Mouse (Mus musculus) cerebellum, adult 11-12 months (tissue): ENCODE results near the gene Gm20518.

Experiments
- DNase-seq: peaks from one replicate; pipeline ENCODE4 v3.0.0; 2022

The Gm20518 gene

DNA sequence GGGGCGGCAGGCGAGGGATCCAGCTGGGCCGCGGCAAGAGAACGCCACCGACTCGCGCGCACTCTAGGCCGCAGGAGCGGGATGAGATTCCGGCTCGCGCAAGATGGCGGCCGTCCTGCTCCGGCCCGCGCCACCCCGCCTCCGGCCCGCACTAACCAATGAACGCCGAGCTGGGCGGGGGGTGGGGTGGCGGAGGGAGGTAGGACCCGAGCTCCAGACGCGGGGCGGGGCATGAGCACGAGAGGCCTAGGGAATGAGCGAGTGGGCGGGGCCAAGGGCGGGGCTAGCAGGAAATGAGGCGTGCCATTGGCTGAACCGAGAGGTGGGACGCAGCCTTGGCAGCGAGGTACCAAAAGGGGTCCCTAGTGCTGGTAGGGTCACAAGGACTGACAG, at the start of gene Gm20518:
Gm20518 (minus strand) TSS at position 105 of the 393 bp plus-strand sequence.
- DNase-seq, result peak; percentile 99

DNA sequence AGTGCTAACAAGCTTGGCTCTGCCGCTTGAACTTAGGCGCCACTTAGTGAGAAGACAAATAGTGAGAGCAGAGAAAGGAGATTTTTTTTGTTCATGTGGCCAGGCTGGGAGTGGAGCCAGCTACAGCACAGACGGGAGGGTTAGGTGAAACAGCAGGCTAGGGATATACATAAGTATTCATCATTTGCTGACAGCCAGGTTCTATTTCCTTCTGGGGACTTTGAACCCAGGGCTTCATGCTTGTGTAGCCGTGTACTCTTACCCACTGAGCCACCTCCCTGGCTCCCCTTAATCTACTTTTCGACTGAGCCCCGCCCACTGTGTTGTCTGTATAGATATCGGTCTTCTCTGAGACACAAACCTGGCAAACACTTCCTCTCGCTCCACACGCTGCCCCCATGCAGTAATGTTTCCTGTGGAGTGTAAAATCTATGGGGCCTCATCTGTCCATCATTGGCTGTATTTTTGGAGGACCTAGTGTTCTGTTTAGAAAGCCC, 47.8 kb upstream of the Gm20518 start:
- DNase-seq, result no peak

DNA sequence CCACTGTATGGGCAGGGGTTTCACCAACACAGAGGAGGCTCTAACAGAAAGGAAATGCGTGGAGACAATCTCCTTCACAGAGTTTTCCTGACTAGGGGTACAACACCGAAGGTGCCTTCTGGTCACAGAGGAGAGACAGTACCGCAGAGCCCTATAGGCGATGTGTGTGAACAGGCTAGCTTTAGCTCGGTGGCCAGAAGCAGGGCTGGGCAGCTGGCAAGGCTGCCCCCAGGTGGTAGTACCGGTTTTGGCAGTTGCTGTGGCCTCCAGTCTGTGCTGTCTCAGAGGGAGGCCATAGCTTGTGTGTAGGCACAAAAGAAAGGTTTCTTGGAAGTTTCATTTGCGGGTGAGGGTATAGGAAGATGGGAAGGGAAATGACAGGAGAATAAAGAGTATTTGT, 47.4 kb upstream of the Gm20518 start:
- peak; percentile 71 for DNase-seq

DNA sequence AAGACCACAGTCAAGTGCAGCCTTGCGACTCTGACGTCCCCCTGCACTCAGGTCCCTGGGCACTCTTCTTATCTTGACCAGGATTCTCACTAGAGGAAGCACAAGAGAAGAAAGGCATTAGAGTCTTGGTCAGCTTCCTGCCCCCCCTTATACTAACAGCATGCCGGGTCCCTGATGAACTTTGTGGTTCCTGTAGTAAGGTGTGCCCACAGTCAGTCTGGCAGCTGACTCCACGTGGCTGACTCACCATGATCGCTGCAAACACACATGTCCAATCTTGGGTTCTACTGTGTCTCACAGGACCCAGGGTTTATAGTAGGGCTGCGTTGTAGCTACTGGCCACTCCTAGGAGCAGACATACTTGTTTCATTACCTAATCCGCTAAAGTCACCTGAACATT, 46.7 kb upstream of the Gm20518 start:
- no peak for DNase-seq

DNA sequence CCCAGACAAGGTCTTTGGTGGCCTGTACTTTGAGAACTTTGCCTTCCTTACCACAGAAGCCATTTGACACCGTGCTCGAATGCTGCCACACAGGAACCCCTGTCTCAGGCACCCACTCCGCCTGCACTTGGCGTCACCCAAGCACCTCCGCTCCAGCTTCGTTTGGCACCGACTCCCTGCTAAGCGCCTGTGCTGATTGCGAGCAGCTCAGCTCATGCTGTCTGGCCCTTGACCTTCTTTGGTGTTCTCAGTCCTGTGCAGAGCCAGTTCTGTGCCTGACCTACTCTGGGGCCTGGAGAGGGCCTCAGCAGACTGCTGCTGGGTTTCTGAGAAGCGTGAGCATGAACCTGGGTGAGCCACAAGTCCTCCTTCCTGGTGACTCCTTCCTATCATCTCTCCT, 45.3 kb upstream of the Gm20518 start:
- peak; percentile 3 for DNase-seq

DNA sequence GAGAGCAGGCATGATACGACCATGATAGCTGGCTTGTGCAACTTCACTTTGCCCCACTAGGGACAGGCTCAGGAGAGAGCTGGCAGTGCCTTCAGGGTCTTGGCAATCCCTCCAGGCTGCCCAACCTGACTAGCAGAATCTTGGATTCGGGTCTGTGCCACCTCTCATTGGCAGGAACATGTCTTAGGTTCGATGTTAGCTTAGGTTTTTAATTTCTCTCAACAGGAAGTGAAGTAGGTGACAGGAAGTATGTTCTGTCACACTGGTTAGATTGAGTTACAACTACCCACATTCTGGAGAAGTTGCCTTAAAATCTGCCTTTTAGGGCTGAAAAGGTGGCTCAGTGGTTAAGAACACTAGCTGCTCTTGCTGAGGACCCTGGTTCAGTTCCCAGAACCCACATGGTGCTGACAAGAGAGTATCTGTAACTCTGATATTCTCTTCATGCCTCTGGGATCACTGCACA, 43.0 kb upstream of the Gm20518 start:
- DNase-seq, result no peak

DNA sequence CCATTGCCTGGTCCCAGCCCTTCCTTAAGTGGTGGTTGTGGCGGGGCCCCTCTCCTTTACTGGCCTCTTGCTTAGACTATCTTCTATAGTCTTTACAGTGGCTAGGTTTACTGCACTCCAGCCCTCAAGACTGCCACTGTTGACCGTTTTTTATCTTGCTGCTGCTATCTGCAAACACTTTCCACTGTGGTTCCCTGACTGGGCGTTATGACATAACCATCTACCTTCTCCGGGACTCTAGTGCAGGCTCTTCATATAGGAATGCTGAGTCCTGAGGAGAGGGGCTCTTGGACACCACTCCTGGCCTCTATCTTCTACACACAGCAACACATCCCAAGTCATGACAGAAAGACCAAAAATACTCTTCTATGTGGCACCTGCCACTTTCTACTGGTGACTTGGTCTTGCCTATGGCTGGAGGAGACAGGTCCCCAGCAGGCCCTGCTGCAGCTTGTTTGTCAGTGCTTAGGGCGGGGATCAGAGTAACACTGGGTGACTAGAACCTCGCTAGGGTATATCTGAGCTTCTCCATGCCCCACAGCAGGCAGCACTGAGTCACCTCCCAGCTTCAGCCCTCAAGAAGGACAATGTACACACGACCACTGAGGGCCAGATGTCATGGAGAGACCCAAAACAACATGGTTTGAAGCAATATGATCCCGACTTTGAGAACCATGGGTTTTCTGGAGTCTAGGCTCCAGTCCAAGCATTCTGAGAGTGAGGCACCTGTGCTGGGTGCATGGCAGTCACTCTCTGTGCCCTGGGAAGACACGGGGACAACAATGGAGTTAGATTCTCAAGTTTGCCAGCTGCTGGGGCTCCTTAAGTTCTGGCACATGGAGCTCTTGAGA, 42.3 kb upstream of the Gm20518 start:
- DNase-seq, result no peak

DNA sequence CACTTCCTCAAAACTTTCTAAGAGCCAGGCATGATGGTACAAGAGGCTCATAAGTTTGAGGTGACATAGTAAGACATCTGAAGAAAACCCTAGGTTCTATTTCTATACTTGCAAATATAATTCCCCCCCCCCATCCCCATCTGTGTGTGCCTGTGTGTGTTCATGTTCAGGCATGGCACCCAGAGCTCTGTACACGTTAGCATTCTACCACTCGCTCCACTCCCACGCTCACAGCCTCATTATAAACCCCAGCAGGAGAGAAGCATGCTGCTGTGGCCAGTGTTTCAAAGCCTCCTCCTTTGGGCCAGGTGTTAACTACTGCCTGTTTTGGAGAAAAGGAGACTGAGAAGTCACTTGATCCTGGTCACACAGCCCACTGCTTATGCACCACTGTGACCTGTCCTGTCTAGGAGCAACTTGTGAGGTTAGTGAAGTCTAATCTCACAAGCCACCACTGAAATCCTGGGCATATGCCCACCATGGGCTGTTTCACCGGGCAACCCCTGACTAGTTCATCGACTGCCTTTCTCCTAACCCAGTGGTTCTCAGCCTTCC, 40.5 kb upstream of the Gm20518 start:
- no peak for DNase-seq

DNA sequence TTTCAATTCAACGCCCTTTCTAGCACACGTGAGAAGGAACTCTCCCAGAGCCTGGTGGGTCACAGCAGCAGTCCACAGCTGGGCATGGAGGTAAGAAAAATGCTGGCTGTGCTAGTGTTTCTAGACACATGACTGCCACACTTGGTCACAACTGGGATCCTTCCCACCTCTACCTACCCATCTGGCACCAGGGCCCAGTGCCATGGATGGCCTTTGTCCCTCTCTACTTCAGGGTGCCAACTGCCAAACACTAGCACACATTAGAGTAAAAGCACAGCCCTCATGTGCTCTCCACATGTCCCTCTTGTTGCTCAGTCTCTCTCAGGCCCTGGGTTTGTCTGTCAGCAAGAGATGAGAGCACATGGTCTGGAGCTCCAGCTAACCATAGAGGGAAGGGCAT, 38.2 kb upstream of the Gm20518 start:
- DNase-seq, result peak; percentile 44

DNA sequence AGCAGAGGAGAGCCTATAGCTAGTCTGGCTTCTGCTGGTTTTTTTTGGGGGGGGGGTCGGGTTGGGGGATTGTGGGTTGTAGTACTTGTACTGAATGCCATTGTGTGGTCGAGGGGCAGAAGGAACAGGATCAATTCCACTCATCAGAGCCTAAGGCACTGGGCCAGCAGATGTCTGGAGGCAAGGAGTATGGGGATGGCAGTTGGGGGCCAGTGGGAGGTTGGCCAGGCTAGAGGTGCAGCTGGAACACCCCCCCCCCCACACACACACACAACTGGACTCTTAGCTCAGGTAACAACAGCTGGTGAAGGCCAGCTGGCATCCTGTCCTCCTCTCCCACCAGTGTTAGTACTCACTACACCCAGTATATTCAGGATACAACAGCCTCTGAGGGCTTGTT, 37.7 kb upstream of the Gm20518 start:
- DNase-seq, result peak; percentile 27

DNA sequence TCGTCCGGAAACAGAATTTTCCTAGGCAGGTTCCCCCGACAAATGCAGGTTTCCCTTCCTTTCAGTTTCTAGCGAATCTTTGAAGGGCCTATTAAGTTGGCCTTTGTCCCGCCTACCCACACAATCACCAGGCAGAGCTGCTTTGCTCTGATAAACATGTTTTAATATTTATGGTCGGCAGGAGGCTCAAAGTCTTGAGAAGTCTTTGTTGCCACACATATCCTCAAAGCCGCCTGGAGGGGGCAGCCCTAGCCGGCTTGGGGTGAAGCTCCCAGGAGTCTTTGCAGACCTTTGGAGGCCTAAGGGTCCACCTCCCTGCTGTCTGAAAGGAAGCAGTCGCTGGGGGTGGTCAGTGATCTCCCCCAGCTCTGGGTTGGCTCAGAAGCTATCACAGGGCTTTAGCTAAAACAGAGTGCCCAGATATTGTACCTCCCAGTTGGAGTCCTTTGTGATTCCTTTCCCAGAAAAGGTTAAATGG, 37.2 kb upstream of the Gm20518 start:
- DNase-seq, result peak; percentile 65

DNA sequence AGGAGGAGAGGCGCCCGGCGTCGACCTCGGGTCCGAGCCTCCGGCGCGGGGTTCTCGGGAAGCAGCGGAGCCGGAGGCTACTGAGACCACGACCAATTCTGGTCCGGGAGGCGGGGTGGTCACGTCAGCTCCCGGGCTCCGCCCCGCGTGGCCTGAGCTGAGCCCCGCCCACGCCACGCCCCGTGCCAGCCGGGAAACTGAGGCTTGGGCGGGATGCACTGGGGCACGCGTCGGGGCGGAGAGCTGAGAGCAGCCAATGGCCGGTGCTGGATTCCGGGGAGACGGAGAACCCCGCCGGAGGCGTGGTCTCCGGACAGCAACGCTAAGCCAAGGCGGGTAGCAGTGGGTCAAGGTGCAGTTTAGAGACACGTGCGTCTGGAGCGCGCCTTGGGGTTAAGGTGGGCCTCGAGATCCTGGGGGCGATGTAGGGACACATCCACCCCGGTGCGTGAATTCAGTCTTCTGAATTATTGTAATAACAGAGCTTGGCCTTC, 36.7 kb upstream of the Gm20518 start, which contains the start of gene Slc25a1:
Slc25a1 (minus strand) TSS at position 133 of the 494 bp plus-strand sequence.
- peak; percentile 75 for DNase-seq

DNA sequence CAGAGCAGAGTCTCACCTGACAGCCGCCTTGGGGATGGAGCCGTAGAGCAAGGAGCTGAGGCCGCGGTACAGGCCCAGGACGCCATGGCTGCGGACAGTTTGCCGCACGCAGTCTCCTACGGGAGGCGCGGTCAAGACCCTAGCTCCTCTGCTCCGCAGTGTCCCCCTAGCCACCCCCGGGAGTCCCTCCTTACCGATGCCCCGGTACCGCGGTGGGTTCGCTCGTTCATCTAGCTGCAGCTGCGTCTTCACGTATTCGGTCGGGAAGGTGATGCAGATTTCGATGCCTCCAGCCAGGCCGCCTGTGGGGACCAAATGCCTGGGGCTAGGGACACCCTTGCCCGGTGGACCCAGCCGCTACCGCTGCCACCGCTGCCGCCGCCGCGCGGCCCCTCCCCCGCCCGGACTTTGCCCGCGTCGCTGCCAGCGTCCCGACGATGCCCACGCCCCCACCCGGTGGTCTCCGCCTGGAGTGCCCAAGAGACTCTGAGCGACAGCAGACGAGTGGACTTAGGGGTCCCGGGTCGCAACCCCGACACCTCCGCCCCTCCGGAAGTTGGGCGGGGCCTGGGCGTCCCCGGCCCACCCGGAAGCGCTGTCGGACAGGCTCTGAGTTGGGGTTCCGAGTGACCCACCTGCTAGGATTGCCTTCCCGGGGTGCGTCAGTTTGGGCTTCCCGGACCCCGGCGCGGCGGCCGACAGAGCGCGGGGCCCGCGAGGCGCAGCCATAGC, 36.0 kb upstream of the Gm20518 start:
- DNase-seq, result peak; percentile 55

DNA sequence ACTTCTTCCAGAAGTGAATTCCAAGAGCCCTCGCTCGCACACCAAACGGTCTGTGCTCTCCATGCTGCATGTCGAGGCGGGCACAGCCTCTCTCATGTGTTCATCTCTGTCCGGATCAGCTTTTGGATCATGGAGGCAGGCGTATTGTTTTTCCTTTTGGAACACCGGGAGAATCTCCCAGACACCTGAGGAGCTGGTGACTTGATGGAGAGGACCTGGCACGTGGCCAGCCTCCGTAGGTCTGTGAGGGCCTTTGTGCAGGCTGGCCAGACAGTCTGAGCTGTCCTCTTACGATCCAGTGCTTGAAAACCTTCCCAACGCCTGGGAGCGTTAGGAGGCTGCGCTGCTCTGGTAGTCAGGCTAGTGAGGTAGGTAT, 30.7 kb upstream of the Gm20518 start:
- no peak for DNase-seq

DNA sequence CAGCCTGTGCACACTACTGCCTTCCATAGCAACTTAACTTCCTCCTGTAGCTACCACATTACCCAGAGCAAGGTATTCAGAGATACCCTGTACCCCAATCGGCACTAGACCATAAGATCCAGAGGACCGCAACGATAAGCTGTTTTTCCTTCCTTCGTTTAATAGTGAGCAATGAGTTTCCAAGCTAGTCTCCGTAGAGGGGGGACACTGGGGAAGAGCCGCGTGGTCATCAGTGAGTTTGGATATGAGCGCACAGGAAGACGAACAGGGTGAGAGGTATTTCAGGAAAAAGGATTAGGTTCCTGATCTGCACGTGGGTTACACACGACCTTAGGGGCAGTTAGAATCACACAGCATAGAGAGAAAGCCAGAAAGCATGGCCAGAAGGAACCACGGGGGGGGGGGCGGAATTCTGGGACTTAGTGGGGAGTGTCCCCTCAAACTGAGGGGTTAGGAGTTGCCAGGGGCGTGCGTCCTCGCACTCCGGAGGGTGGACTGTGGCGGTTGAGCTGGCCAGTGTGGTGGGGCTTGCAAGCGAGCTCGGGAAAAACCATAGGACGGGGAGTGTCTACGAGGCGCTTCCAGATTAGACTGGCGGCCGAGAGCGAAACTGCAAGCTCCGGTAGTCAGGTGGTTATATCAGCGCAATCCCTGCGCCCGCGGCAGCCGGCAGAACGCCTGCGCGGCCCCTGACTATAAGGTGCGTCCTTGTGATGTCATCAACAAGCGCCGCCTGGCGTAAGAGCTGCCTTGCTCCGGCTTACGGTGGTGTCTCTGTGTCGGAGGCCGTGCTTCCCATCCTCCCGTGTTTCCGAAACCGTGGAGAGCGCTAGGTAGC, 30.1 kb upstream of the Gm20518 start:
- peak; percentile 96 for DNase-seq

DNA sequence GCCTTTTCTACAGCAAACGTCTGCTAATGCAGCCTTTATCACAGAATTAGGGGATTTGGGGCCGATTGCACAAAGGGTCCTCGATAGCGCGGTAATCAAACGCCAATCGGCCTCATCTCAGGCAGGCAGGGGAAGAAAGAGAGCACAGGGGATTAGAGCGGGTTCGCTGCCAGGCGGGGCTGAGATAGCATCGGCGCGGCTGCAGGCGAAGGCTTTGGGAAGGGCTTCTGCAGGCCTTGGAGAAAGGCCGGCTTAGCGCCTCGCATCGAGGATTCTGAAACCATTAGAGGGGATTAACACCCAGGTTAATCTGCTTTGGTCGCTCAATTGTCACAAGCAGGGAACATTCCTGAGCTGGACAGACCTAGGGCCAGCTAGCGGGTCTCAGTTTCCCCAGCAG, 29.1 kb upstream of the Gm20518 start:
- DNase-seq, result peak; percentile 22

DNA sequence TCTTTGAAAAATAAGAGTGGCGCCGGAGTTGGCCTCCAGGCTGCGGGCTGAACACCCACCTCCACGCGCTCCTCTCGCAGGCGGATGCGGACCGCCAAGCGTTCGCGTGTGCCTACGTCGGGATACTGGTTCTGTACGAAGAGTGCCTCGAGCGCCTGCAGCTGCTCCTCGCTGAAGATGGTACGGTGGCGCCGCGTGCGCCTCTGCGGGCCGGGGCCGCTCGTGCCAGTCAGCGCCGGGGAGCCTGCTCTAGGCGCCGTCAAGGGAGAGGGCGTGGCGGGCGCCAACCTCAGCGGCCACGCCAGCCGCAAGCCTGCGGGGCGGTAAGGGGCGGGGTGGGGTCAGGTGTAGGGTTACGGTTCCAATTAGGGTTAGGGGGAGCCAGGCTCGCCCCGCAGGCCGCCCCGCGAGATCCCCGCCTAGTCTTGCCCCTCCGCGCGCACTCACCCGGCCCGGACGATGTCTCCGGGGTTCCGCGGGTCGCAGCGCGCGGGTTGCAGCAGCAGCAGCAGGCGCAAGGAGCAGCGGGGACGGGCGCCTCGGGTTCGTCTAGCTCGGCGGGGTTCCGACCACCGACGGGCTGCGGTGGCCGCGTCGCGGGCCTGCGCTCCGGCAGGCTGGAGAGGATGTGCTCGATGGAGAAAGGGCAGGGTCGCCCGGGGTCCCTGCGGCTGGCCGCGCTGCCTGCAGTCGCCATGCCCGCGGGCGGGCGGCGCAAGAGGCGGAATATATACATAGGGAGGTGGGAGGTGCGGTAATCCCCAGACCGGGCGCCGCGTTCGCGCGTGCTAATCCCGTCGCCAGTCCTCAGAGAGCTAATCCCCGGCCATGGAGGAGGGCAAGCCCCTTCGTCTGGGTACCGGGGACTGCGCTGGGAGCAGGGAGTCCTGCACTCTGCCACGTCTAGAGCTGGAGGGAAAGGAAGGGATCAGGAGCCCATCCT, 23.1 kb upstream of the Gm20518 start, which contains the start of gene Gsc2:
Gsc2 (minus strand) TSS at position 753 of the 943 bp plus-strand sequence.
- DNase-seq, result no peak

DNA sequence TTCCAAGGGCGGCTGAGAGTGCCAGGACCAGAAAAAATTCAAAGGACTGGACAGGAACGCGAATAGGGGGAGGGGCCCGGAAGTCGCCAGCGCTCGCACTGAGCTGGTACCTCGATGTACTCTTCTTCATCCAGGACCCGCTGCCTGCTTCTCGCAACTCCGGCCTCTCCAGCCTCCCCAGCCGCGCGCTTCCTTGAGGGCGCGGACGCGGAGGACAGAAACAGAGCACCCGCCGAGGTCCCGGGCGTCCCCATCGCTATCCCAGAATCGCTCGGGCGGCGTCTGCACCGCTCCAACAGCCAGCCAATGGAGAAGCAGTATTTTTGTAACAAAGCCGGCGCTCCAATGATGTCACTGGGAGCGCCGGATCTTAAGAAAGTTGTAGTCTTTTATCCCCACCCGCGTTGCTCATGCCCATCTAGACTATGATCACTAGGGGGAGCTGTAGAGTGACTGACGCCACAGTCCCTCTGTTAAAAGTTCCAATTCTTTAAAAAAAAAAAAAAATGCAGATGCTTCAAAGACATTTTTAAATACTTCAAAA, 19.7 kb upstream of the Gm20518 start, which contains the start of gene Ess2:
Ess2 (minus strand) TSS at position 297 of the 544 bp plus-strand sequence.
- DNase-seq, result peak; percentile 94

DNA sequence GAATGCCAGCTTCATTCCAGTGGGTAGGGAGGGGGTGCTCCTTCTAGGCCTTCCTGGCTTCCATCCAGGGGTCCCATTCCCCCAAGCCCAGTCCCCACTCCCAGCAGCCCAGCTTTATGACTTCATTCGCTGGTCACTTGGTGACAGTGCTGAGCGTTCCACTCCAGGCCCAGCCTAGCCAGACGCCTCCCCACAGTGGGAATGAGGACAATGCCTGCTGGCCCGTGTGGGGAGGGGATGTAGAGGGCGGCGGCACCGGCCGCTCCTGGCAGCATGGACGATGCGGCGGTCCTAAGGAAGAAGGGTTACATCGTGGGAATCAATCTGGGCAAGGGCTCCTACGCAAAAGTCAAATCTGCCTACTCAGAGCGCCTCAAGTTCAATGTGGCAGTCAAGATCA, 7.0 kb upstream of the Gm20518 start, which contains the start of the genes Dgcr2 and Tssk2:
Dgcr2 (minus strand) TSS at position 101 of the 400 bp plus-strand sequence.
Tssk2 (plus strand) TSS at position 176 of the 400 bp plus-strand sequence.
- DNase-seq, result no peak

DNA sequence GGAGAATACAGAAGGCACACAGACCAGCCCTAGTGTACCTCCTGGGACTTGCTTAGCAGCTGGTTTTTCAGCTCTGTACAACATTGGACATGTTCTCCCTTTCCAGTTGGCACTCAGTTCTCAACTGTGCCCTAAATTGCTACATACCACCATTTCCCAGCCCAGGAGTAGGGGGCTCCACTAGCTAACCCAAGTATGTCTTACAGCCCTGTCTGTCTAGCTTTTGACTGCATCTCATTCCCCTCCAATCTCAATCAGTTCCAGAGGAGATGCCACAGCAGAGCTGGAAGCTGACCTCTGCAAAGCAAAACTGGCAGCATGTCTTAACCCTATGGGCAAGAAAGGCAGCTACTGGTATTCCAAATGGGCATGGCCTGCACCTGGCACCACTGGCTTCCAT, 4.6 kb upstream of the Gm20518 start:
- no peak for DNase-seq
